Mouse (Mus musculus): ENCODE measurements around the gene Rgs3. TPM values are rescaled to one million over a fixed set of nuclear protein-coding genes. Genes with fewer than 3 reads are reported as not detected.

Rgs3 gene
- polyA plus RNA-seq, 1 experiment from 2014 or later: 56.9 TPM

GRCm38 (mm10) chr4:62560963-62561629 lies 1.4 kb downstream of the Rgs3 start:
- WGBS: 24% methylated on average over 4 of the region's 4 CpGs
- Histone ChIP-seq H3K4me3 (replicated peaks) (no peak overlapping the region), H3K36me3 (no peaks in the 10 kb centered on the region), H3K4me2 (no peak overlapping the region), H3K9ac (no peak overlapping the region), H3K9me3 (replicated peaks) (no peaks in the 10 kb centered on the region), H3K27ac (no peak overlapping the region), H3K27me3 (no peaks in the 10 kb centered on the region), H3K4me1 (peaks cover 7% of the 10 kb centered on the region)
- ATAC-seq (replicated peaks; ENCODE audit: low FRiP score): no peak

DNA sequence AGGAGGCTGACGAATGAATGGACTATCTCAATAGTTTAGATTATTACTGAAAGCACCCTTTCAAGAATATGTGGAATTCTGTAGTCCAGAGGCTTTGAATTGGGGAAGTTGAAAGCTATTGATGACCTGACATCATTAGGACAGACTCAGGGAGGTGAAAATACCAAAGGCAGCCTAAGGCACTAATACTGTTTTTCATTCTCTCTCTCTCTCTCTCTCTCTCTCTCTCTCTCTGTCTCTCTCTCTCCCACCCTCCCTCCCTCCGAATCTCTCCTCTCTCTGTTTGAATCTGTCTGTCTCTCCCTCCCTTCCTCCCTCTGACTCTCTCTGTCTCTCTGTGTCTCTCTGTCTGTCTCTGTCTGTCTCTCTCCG lies 2.0 kb downstream of the Rgs3 start:
- no peak overlapping the region for H3K27ac ChIP-seq
- 44% methylated on average over 3 of the region's 3 CpGs for WGBS
- ATAC-seq (replicated peaks; ENCODE audit: low FRiP score): no peak

DNA sequence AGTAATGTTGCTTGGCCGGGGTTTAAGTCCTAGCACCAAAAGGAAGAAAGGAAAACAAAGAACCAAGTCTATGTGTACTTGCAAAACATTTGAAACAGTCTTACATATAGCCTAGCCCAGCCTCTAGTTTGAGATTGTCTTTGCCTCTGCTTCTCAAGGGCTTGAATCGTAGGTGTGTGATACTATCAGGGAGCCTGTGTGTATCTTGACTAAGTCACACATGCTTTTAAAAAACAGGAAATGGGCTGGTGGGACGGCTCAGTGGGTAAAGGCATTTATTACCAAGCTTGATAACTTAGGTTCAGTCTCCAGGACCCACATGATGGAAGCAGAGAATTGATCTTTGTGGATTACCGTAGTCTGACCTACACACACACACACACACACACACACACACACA lies 2.4 kb downstream of the Rgs3 start:
- no peaks in the 10 kb centered on the region for H3K27me3 ChIP-seq
- WGBS: 53% methylated on average over 4 of the region's 4 CpGs
- no peak overlapping the region for H3K4me3 ChIP-seq (replicated peaks)
- H3K36me3 ChIP-seq: no peaks in the 10 kb centered on the region
- H3K9ac ChIP-seq: no peak overlapping the region
- no peak overlapping the region for H3K4me2 ChIP-seq
- H3K4me1 ChIP-seq: peaks cover 11% of the 10 kb centered on the region
- no peaks in the 10 kb centered on the region for H3K9me3 ChIP-seq (replicated peaks)
- no peak for ATAC-seq (replicated peaks; ENCODE audit: low FRiP score)
- H3K27ac ChIP-seq: no peak overlapping the region

More for the DNA sequence above, 2.0 kb downstream of the Rgs3 start:
- H3K27me3 ChIP-seq: no peaks in the 10 kb centered on the region
- no peak overlapping the region for H3K9ac ChIP-seq
- peaks cover 10% of the 10 kb centered on the region for H3K4me1 ChIP-seq
- no peak overlapping the region for H3K4me3 ChIP-seq (replicated peaks)
- no peaks in the 10 kb centered on the region for H3K36me3 ChIP-seq
- no peak overlapping the region for H3K4me2 ChIP-seq
- H3K9me3 ChIP-seq (replicated peaks): no peaks in the 10 kb centered on the region

GRCm38 (mm10) chr4:62566530-62566929 lies 6.9 kb downstream of the Rgs3 start:
- 54% methylated on average over 4 of the region's 4 CpGs for whole genome bisulfite sequencing
- Histone ChIP-seq H3K36me3 (no peaks in the 10 kb centered on the region), H3K27me3 (no peaks in the 10 kb centered on the region), H3K27ac (no peak overlapping the region; the same call in 1 of the 2 replicates), H3K9me3 (replicated peaks) (no peaks in the 10 kb centered on the region), H3K4me2 (no peak overlapping the region), H3K4me1 (peaks cover 11% of the 10 kb centered on the region), H3K9ac (no peak overlapping the region), H3K4me3 (replicated peaks) (no peak overlapping the region)
- ATAC-seq (replicated peaks; ENCODE audit: low FRiP score): no peak

GRCm38 (mm10) chr4:62567696-62568095 lies 8.0 kb downstream of the Rgs3 start:
- H3K9ac ChIP-seq: no peak overlapping the region
- H3K4me3 ChIP-seq (replicated peaks): no peak overlapping the region
- no peak overlapping the region for H3K27ac ChIP-seq
- 89% methylated on average over 6 of the region's 6 CpGs for WGBS
- no peaks in the 10 kb centered on the region for H3K9me3 ChIP-seq (replicated peaks)
- H3K4me2 ChIP-seq: no peak overlapping the region
- no peaks in the 10 kb centered on the region for H3K36me3 ChIP-seq
- no peak for ATAC-seq (replicated peaks; ENCODE audit: low FRiP score)
- peaks cover 11% of the 10 kb centered on the region for H3K4me1 ChIP-seq
- H3K27me3 ChIP-seq: no peaks in the 10 kb centered on the region

- Histone ChIP-seq H3K27me3 (no peaks in the 10 kb centered on the region), H3K4me1 (peaks cover 11% of the 10 kb centered on the region), H3K36me3 (no peaks in the 10 kb centered on the region), H3K9me3 (replicated peaks) (0 out of 2 replicates have a peak, but pooled peaks cover 4% of the 10 kb centered on the region), H3K4me2 (no peak overlapping the region), H3K9ac (no peak overlapping the region), H3K4me3 (replicated peaks) (no peak overlapping the region), H3K27ac (no peak overlapping the region)
- ATAC-seq (replicated peaks; ENCODE audit: low FRiP score): no peak
- 80% methylated on average over 1 of the region's 1 CpGs for WGBS
Measured at GRCm38 (mm10) chr4:62568359-62568758, 8.7 kb downstream of the Rgs3 start.

GRCm38 (mm10) chr4:62569603-62570002 lies 10.0 kb downstream of the Rgs3 start:
- H3K36me3 ChIP-seq: no peaks in the 10 kb centered on the region
- 0 out of 2 replicates have a peak, but pooled peaks cover 4% of the 10 kb centered on the region for H3K9me3 ChIP-seq (replicated peaks)
- H3K9ac ChIP-seq: no peak overlapping the region
- 89% methylated on average over 5 of the region's 5 CpGs for WGBS
- H3K27me3 ChIP-seq: no peaks in the 10 kb centered on the region
- ATAC-seq (replicated peaks; ENCODE audit: low FRiP score): no peak
- no peak overlapping the region for H3K27ac ChIP-seq
- peaks cover 11% of the 10 kb centered on the region for H3K4me1 ChIP-seq
- H3K4me2 ChIP-seq: no peak overlapping the region
- no peak overlapping the region for H3K4me3 ChIP-seq (replicated peaks)

DNA sequence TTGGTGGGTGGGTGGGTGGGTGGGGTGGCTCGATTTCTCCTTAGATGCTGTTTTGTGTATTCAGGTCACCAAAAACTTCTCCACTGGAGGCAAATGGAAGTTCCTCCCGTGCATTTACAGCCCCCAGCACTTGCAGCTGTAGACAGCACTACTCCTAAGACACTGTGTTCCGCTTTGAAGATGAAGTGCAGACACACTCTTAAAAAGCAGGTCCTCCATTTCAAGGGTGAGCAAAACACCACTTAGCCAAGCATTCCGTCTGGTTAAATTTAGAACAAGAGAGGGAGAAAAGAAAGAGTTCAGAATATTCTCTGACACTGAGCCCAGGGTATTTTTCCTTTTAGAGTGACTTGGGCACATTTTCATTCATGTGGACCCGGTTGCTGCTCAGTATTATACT lies 10.4 kb downstream of the Rgs3 start:
- WGBS: 57% methylated on average over 5 of the region's 5 CpGs
- Histone ChIP-seq H3K27me3 (no peaks in the 10 kb centered on the region), H3K9ac (no peak overlapping the region), H3K4me3 (replicated peaks) (no peak overlapping the region), H3K4me2 (no peak overlapping the region), H3K9me3 (replicated peaks) (0 out of 2 replicates have a peak, but pooled peaks cover 4% of the 10 kb centered on the region), H3K36me3 (no peaks in the 10 kb centered on the region), H3K27ac (no peak overlapping the region), H3K4me1 (peaks cover 9% of the 10 kb centered on the region)
- ATAC-seq (replicated peaks; ENCODE audit: low FRiP score): no peak

- Histone ChIP-seq H3K9ac (peak overlapping the region; percentile 56), H3K27ac (peak overlapping the region; percentile 93), H3K36me3 (no peaks in the 10 kb centered on the region), H3K4me2 (peak overlapping the region; percentile 93), H3K4me1 (peaks cover 34% of the 10 kb centered on the region), H3K27me3 (peaks cover 28% of the 10 kb centered on the region), H3K9me3 (replicated peaks) (no peaks in the 10 kb centered on the region), H3K4me3 (replicated peaks) (peak overlapping the region; percentile 56)
- peak; percentile 48 for ATAC-seq (replicated peaks; ENCODE audit: low FRiP score)
- WGBS: 14% methylated on average over 18 of the region's 18 CpGs
Measured at GRCm38 (mm10) chr4:62582365-62583264, 23.0 kb downstream of the Rgs3 start.

GRCm38 (mm10) chr4:62583265-62584092 lies 23.8 kb downstream of the Rgs3 start:
- peak; percentile 89 for ATAC-seq (replicated peaks; ENCODE audit: low FRiP score)
- peak overlapping the region; percentile 56 for H3K4me3 ChIP-seq (replicated peaks)
- peak overlapping the region; percentile 93 for H3K4me2 ChIP-seq
- H3K4me1 ChIP-seq: peaks cover 34% of the 10 kb centered on the region
- WGBS: 3% methylated on average over 42 of the region's 42 CpGs
- H3K36me3 ChIP-seq: no peaks in the 10 kb centered on the region
- H3K27me3 ChIP-seq: peaks cover 28% of the 10 kb centered on the region
- H3K9ac ChIP-seq: peak overlapping the region; percentile 56
- peak overlapping the region; percentile 93 for H3K27ac ChIP-seq
- no peaks in the 10 kb centered on the region for H3K9me3 ChIP-seq (replicated peaks)

- no peak for ATAC-seq (replicated peaks; ENCODE audit: low FRiP score)
- Histone ChIP-seq H3K4me3 (replicated peaks) (no peak overlapping the region), H3K9ac (no peak overlapping the region), H3K4me1 (peaks cover 43% of the 10 kb centered on the region), H3K9me3 (replicated peaks) (no peaks in the 10 kb centered on the region), H3K27me3 (peaks cover 25% of the 10 kb centered on the region), H3K4me2 (no peak overlapping the region), H3K36me3 (no peaks in the 10 kb centered on the region), H3K27ac (no peak overlapping the region)
- 87% methylated on average over 8 of the region's 8 CpGs for WGBS
Measured at GRCm38 (mm10) chr4:62587067-62587466, 27.4 kb downstream of the Rgs3 start.

All from kidney, embryonic 15.5 days (tissue).